Mouse (Mus musculus): ENCODE data around the gene Tmbim4. TPM values are rescaled to one million over a fixed set of nuclear protein-coding genes. Genes with fewer than 3 reads are reported as not detected.
"Not testable (repeated sequence)": the region's sequence is repeated elsewhere in the genome, so short reads cannot be mapped to it uniquely, and the experiment has no call there.

Tmbim4 gene
- total RNA-seq, 2 experiments from 2014 or later: 58.4 to 63.3 TPM

GRCm38 (mm10) chr10:120193255-120193654 is 8.1 kb upstream of the Tmbim4 start:
- DNase-seq (ENCODE audit: low spot score in 2 of 2): no peak

GRCm38 (mm10) chr10:120197061-120197835 is 4.1 kb upstream of the Tmbim4 start:
- DNase-seq (ENCODE audit: low spot score in 2 of 2): no peak

GRCm38 (mm10) chr10:120201961-120202402 is 592 bp downstream of the Tmbim4 start, which contains the start of gene Irak3:
Gene Irak3, minus strand, starts transcription at chr10:120202130.
- DNase-seq (ENCODE audit: low spot score in 2 of 2): peak; percentile 48 to 75

- DNase-seq (ENCODE audit: low spot score in 2 of 2): no peak
Observed at GRCm38 (mm10) chr10:120202467-120203250, 1.3 kb downstream of the Tmbim4 start.

- DNase-seq (ENCODE audit: low spot score in 2 of 2): no peak
Observed at GRCm38 (mm10) chr10:120204591-120205210, 3.3 kb downstream of the Tmbim4 start.

- DNase-seq (ENCODE audit: low spot score in 2 of 2): no peak
Observed at GRCm38 (mm10) chr10:120208015-120208414, 6.6 kb downstream of the Tmbim4 start.

GRCm38 (mm10) chr10:120208575-120209538 is 7.5 kb downstream of the Tmbim4 start:
- DNase-seq (ENCODE audit: low spot score in 2 of 2): peak; percentile 79 to 90

GRCm38 (mm10) chr10:120209539-120209925 is 8.1 kb downstream of the Tmbim4 start:
- no peak for DNase-seq (ENCODE audit: low spot score in 2 of 2)

GRCm38 (mm10) chr10:120210096-120210495 is 8.7 kb downstream of the Tmbim4 start:
- no peak for DNase-seq (ENCODE audit: low spot score in 2 of 2)

GRCm38 (mm10) chr10:120217099-120217498 is 15.7 kb downstream of the Tmbim4 start:
- DNase-seq (ENCODE audit: low spot score in 2 of 2): not testable (repeated sequence)

- no peak for DNase-seq (ENCODE audit: low spot score in 2 of 2)
Observed at GRCm38 (mm10) chr10:120218996-120219395, 17.6 kb downstream of the Tmbim4 start.

GRCm38 (mm10) chr10:120219578-120220359 is 18.4 kb downstream of the Tmbim4 start:
- no peak for DNase-seq (ENCODE audit: low spot score in 2 of 2)

- no peak for DNase-seq (ENCODE audit: low spot score in 2 of 2)
Observed at GRCm38 (mm10) chr10:120220776-120221175, 19.4 kb downstream of the Tmbim4 start.

- peak; percentile 68 to 87 for DNase-seq (ENCODE audit: low spot score in 2 of 2)
Observed at GRCm38 (mm10) chr10:120226871-120227661, 25.7 kb downstream of the Tmbim4 start, which contains the start of gene Llph. Gene Llph, plus strand, starts transcription at chr10:120227070.

GRCm38 (mm10) chr10:120231718-120232117 is 30.3 kb downstream of the Tmbim4 start:
- DNase-seq (ENCODE audit: low spot score in 2 of 2): peak in 1 of 2 experiments; percentile 54

GRCm38 (mm10) chr10:120233655-120234367 is 32.4 kb downstream of the Tmbim4 start:
- peak; percentile 19 to 65 for DNase-seq (ENCODE audit: low spot score in 2 of 2)

GRCm38 (mm10) chr10:120236855-120237254 is 35.5 kb downstream of the Tmbim4 start:
- no peak for DNase-seq (ENCODE audit: low spot score in 2 of 2)

GRCm38 (mm10) chr10:120238241-120238640 is 36.9 kb downstream of the Tmbim4 start:
- no peak for DNase-seq (ENCODE audit: low spot score in 2 of 2)

Data from layer of hippocampus, adult 18-20 months (tissue).